Mouse (Mus musculus) testis, postnatal 10 days (tissue): ENCODE measurements around the gene Tgfb3.

Source experiments
- DNase-seq: peaks from one replicate; pipeline ENCODE4 v3.0.0; 2021; ENCODE audit warnings: low spot score

The Tgfb3 gene

GRCm38 (mm10) chr12:86078553-86079201 is at the start of gene Tgfb3:
Tgfb3 (minus strand) TSS chr12:86079041.
- peak; percentile 63 for DNase-seq

- DNase-seq: no peak
Measured at GRCm38 (mm10) chr12:86128122-86128521, 49.3 kb upstream of the Tgfb3 start.

- no peak for DNase-seq
Measured at GRCm38 (mm10) chr12:86124016-86124415, 45.2 kb upstream of the Tgfb3 start.

- no peak for DNase-seq
Measured at GRCm38 (mm10) chr12:86116295-86116835, 37.5 kb upstream of the Tgfb3 start.

GRCm38 (mm10) chr12:86110637-86111036 is 31.8 kb upstream of the Tgfb3 start:
- DNase-seq: no peak

GRCm38 (mm10) chr12:86109531-86109930 is 30.7 kb upstream of the Tgfb3 start:
- DNase-seq: no peak

- DNase-seq: no peak
Measured at GRCm38 (mm10) chr12:86107645-86108044, 28.8 kb upstream of the Tgfb3 start.

GRCm38 (mm10) chr12:86106086-86106485 is 27.2 kb upstream of the Tgfb3 start:
- no peak for DNase-seq

- DNase-seq: no peak
Measured at GRCm38 (mm10) chr12:86105546-86105945, 26.7 kb upstream of the Tgfb3 start.

GRCm38 (mm10) chr12:86104297-86104696 is 25.5 kb upstream of the Tgfb3 start:
- no peak for DNase-seq

- DNase-seq: no peak
Measured at GRCm38 (mm10) chr12:86103852-86104251, 25.0 kb upstream of the Tgfb3 start.

GRCm38 (mm10) chr12:86103391-86103790 is 24.6 kb upstream of the Tgfb3 start:
- DNase-seq: no peak

GRCm38 (mm10) chr12:86102686-86103085 is 23.8 kb upstream of the Tgfb3 start:
- DNase-seq: no peak

- no peak for DNase-seq
Measured at GRCm38 (mm10) chr12:86100711-86101110, 21.9 kb upstream of the Tgfb3 start.

- DNase-seq: no peak
Measured at GRCm38 (mm10) chr12:86097781-86098180, 18.9 kb upstream of the Tgfb3 start.

GRCm38 (mm10) chr12:86095806-86096205 is 17.0 kb upstream of the Tgfb3 start:
- no peak for DNase-seq

GRCm38 (mm10) chr12:86094075-86094474 is 15.2 kb upstream of the Tgfb3 start:
- DNase-seq: no peak

GRCm38 (mm10) chr12:86091601-86092132 is 12.8 kb upstream of the Tgfb3 start:
- no peak for DNase-seq

- no peak for DNase-seq
Measured at GRCm38 (mm10) chr12:86090764-86091163, 11.9 kb upstream of the Tgfb3 start.

GRCm38 (mm10) chr12:86088042-86088441 is 9.2 kb upstream of the Tgfb3 start:
- no peak for DNase-seq

GRCm38 (mm10) chr12:86086550-86086949 is 7.7 kb upstream of the Tgfb3 start:
- no peak for DNase-seq

GRCm38 (mm10) chr12:86085873-86086272 is 7.0 kb upstream of the Tgfb3 start:
- no peak for DNase-seq

GRCm38 (mm10) chr12:86082481-86083012 is 3.7 kb upstream of the Tgfb3 start, which contains the start of gene Ift43:
Ift43 (plus strand) TSS chr12:86082541.
- DNase-seq: peak; percentile 90
